Mouse (Mus musculus) forebrain, embryonic 11.5 days (tissue): ENCODE measurements around the gene Rfc1. TPM values are rescaled to one million over a fixed set of nuclear protein-coding genes. Genes with fewer than 3 reads are reported as not detected.

ENCODE experiments used
- ATAC-seq: fragments of 200-750 bp; cut with Nextera tagmentation; replicated peaks from 2 replicates; pipeline ENCODE4 v1.8.0; 2017; ENCODE audit warnings: moderate TSS enrichment; ENCODE audit not compliant: low FRiP score
- DNase-seq: peaks from one replicate; pipeline ENCODE4 v3.0.0-alpha.2; 2017; ENCODE audit warnings: low spot score
- H3K27ac ChIP-seq: fragments of 300-500 bp; sonication (generic); 2 replicates; pipeline ENCODE4 v1.5.1; 2014; ENCODE audit warnings: low read depth, low read length
- H3K27me3 ChIP-seq: fragments of 300-500 bp; sonication (generic); 2 replicates; pipeline ENCODE4 v1.6.1; 2014; ENCODE audit warnings: mild to moderate bottlenecking, low read length, mixed read lengths; ENCODE audit not compliant: control insufficient read depth, insufficient read depth
- H3K36me3 ChIP-seq: fragments of 300-500 bp; sonication (generic); 2 replicates; pipeline ENCODE4 v1.6.1; 2014; ENCODE audit warnings: mild to moderate bottlenecking, low read length, moderate library complexity, mixed read lengths; ENCODE audit not compliant: control insufficient read depth, insufficient read depth
- H3K4me1 ChIP-seq: fragments of 300-500 bp; sonication (generic); replicated peaks from 2 replicates; pipeline ENCODE4 v1.6.1; 2014; ENCODE audit warnings: low read length, mixed read lengths; ENCODE audit not compliant: control insufficient read depth, insufficient read depth
- H3K4me2 ChIP-seq: fragments of 300-500 bp; sonication (generic); 2 replicates; pipeline ENCODE4 v1.6.1; 2014; ENCODE audit warnings: low read depth, mild to moderate bottlenecking, low read length, moderate library complexity, mixed read lengths; ENCODE audit not compliant: severe bottlenecking
- H3K4me3 ChIP-seq: fragments of 300-500 bp; sonication (generic); 2 replicates; pipeline ENCODE4 v1.5.1; 2014; ENCODE audit warnings: low read depth, low read length
- H3K9ac ChIP-seq: fragments of 300-500 bp; sonication (generic); 2 replicates; pipeline ENCODE4 v1.6.1; 2014; ENCODE audit warnings: low read length
- H3K9me3 ChIP-seq: fragments of 300-500 bp; sonication (generic); 2 replicates; pipeline ENCODE4 v1.6.1; 2016; ENCODE audit warnings: low read length, mixed read lengths; ENCODE audit not compliant: control insufficient read depth
- WGBS: fragments of 180-500 bp; shearing (Covaris S2); extraction: QIAGEN DNeasy Blood & Tissue Kit; methylation state at CpG from one replicate; pipeline ENCODE4 v1.1.7; 2014; 5-methylcytosine and 5-hydroxymethylcytosine counted together
- polyA plus RNA-seq: library from polyadenylated mRNA; unstranded; fragments of >200 nt; fragmentation: Nextera tagmentation; extraction: Ambion mirVana; gene quantifications from 2 replicates; pipeline ENCODE4 v1.2.1, GENCODE M21; 2014

Gene Rfc1
- polyA plus RNA-seq, 1 experiment from 2014 or later: 99.7 TPM

- H3K36me3 ChIP-seq: no peaks in the 10 kb centered on the region; the same call in 1 of the 2 replicates
- no peak overlapping the region for H3K4me3 ChIP-seq
- ATAC-seq: no peak
- H3K4me2 ChIP-seq: no peak overlapping the region
- H3K9ac ChIP-seq: no peak overlapping the region
- no peaks in the 10 kb centered on the region for H3K4me1 ChIP-seq
- no peaks in the 10 kb centered on the region for H3K27me3 ChIP-seq
- no peak overlapping the region for H3K27ac ChIP-seq
- no peak for DNase-seq
- no peaks in the 10 kb centered on the region for H3K9me3 ChIP-seq
- 87% methylated on average over 7 of the region's 7 CpGs for WGBS
Measured at GRCm38 (mm10) chr5:65250185-65250855, 85.2 kb downstream of the Rfc1 start.

- H3K9ac ChIP-seq: no peak overlapping the region
- DNase-seq (no peak), ATAC-seq (no peak)
- H3K4me2 ChIP-seq: no peak overlapping the region
- H3K36me3 ChIP-seq: no peaks in the 10 kb centered on the region
- H3K9me3 ChIP-seq: no peaks in the 10 kb centered on the region
- no peak overlapping the region for H3K27ac ChIP-seq
- H3K4me3 ChIP-seq: no peak overlapping the region
- no peaks in the 10 kb centered on the region for H3K4me1 ChIP-seq
- WGBS: 97% methylated on average over 3 of the region's 3 CpGs
- H3K27me3 ChIP-seq: no peaks in the 10 kb centered on the region
Measured at GRCm38 (mm10) chr5:65247296-65247695, 88.2 kb downstream of the Rfc1 start.

- H3K9ac ChIP-seq: no peak overlapping the region
- ATAC-seq (no peak), DNase-seq (peak; percentile 63)
- H3K36me3 ChIP-seq: no peaks in the 10 kb centered on the region
- no peaks in the 10 kb centered on the region for H3K27me3 ChIP-seq
- H3K4me2 ChIP-seq: no peak overlapping the region
- no peaks in the 10 kb centered on the region for H3K9me3 ChIP-seq
- WGBS: 57% methylated on average over 5 of the region's 5 CpGs
- no peak overlapping the region for H3K27ac ChIP-seq
- H3K4me1 ChIP-seq: peaks cover under 1% of the 10 kb centered on the region
- H3K4me3 ChIP-seq: no peak overlapping the region
Measured at GRCm38 (mm10) chr5:65242740-65243139, 92.7 kb downstream of the Rfc1 start.

GRCm38 (mm10) chr5:65231289-65232003 is 104.0 kb downstream of the Rfc1 start:
- Histone ChIP-seq H3K27me3 (no peaks in the 10 kb centered on the region), H3K4me2 (no peak overlapping the region), H3K4me3 (no peak overlapping the region), H3K4me1 (no peaks in the 10 kb centered on the region), H3K9me3 (no peaks in the 10 kb centered on the region), H3K36me3 (no peaks in the 10 kb centered on the region; the same call in 1 of the 2 replicates), H3K9ac (no peak overlapping the region), H3K27ac (no peak overlapping the region)
- 89% methylated on average over 12 of the region's 12 CpGs for whole genome bisulfite sequencing
- peak; percentile 19 for DNase-seq
- ATAC-seq: no peak

- no peak overlapping the region for H3K4me2 ChIP-seq
Measured at GRCm38 (mm10) chr5:65224056-65224455, 111.4 kb downstream of the Rfc1 start.

GRCm38 (mm10) chr5:65221037-65221436 is 114.4 kb downstream of the Rfc1 start:
- Histone ChIP-seq H3K27me3 (no peaks in the 10 kb centered on the region), H3K4me2 (no peak overlapping the region), H3K27ac (no peak overlapping the region), H3K9me3 (no peaks in the 10 kb centered on the region), H3K9ac (no peak overlapping the region), H3K36me3 (no peaks in the 10 kb centered on the region), H3K4me1 (no peaks in the 10 kb centered on the region), H3K4me3 (no peak overlapping the region)
- DNase-seq (no peak), ATAC-seq (no peak)
- WGBS: 87% methylated on average over 7 of the region's 7 CpGs

More at GRCm38 (mm10) chr5:65224056-65224455, 111.4 kb downstream of the Rfc1 start:
- WGBS: 87% methylated on average over 5 of the region's 5 CpGs
- no peaks in the 10 kb centered on the region for H3K27me3 ChIP-seq
- H3K4me3 ChIP-seq: no peak overlapping the region
- H3K27ac ChIP-seq: no peak overlapping the region
- H3K9ac ChIP-seq: no peak overlapping the region
- ATAC-seq (no peak), DNase-seq (no peak)
- no peaks in the 10 kb centered on the region for H3K9me3 ChIP-seq
- H3K4me1 ChIP-seq: no peaks in the 10 kb centered on the region
- no peaks in the 10 kb centered on the region for H3K36me3 ChIP-seq

GRCm38 (mm10) chr5:65217305-65218269 is 117.9 kb downstream of the Rfc1 start:
- H3K27me3 ChIP-seq: no peaks in the 10 kb centered on the region
- H3K4me3 ChIP-seq: no peak overlapping the region
- ATAC-seq (no peak), DNase-seq (no peak)
- no peaks in the 10 kb centered on the region for H3K4me1 ChIP-seq
- no peak overlapping the region for H3K9ac ChIP-seq
- H3K36me3 ChIP-seq: no peaks in the 10 kb centered on the region
- 91% methylated on average over 11 of the region's 11 CpGs for WGBS
- H3K4me2 ChIP-seq: no peak overlapping the region
- no peak overlapping the region for H3K27ac ChIP-seq
- H3K9me3 ChIP-seq: no peaks in the 10 kb centered on the region

- H3K27ac ChIP-seq: no peak overlapping the region
- no peaks in the 10 kb centered on the region for H3K27me3 ChIP-seq
- 0 out of 2 replicates have a peak, but pooled peaks have one; percentile 42 for ATAC-seq
- no peaks in the 10 kb centered on the region for H3K9me3 ChIP-seq
- DNase-seq: peak; percentile 69
- H3K4me3 ChIP-seq: no peak overlapping the region
- no peaks in the 10 kb centered on the region for H3K4me1 ChIP-seq
- H3K36me3 ChIP-seq: no peaks in the 10 kb centered on the region
- no peak overlapping the region for H3K9ac ChIP-seq
- whole genome bisulfite sequencing: 17% methylated on average over 7 of the region's 7 CpGs
- H3K4me2 ChIP-seq: no peak overlapping the region
Measured at GRCm38 (mm10) chr5:65213321-65213720, 122.1 kb downstream of the Rfc1 start.
